Mouse (Mus musculus): ENCODE measurements around the gene Slc12a4.
A peak's percentile ranks its signal among the peaks of the same experiment; 100 is the strongest.

Gene Slc12a4

GRCm38 (mm10) chr8:105969367-105969766 is 3.5 kb upstream of the Slc12a4 start:
- DNase-seq (ENCODE audit: low spot score), result no peak

- DNase-seq (ENCODE audit: low spot score), result no peak
These were observed 905 bp upstream of the Slc12a4 start for GRCm38 (mm10) chr8:105966692-105967311.

GRCm38 (mm10) chr8:105965266-105965904 is 512 bp downstream of the Slc12a4 start:
- peak; percentile 44 for DNase-seq (ENCODE audit: low spot score)

- no peak for DNase-seq (ENCODE audit: low spot score)
These were observed 1.2 kb downstream of the Slc12a4 start for GRCm38 (mm10) chr8:105964506-105965265.

- DNase-seq (ENCODE audit: low spot score), result no peak
These were observed 4.4 kb downstream of the Slc12a4 start for GRCm38 (mm10) chr8:105961536-105961935.

- DNase-seq (ENCODE audit: low spot score), result no peak
These were observed 4.8 kb downstream of the Slc12a4 start for GRCm38 (mm10) chr8:105961101-105961500.

- peak; percentile 36 for DNase-seq (ENCODE audit: low spot score)
These were observed 6.5 kb downstream of the Slc12a4 start for GRCm38 (mm10) chr8:105959350-105959749.

GRCm38 (mm10) chr8:105957813-105958212 is 8.1 kb downstream of the Slc12a4 start:
- DNase-seq (ENCODE audit: low spot score), result no peak

GRCm38 (mm10) chr8:105956556-105956955 is 9.3 kb downstream of the Slc12a4 start:
- no peak for DNase-seq (ENCODE audit: low spot score)

- DNase-seq (ENCODE audit: low spot score), result no peak
These were observed 14.7 kb downstream of the Slc12a4 start for GRCm38 (mm10) chr8:105951057-105951659.

GRCm38 (mm10) chr8:105949350-105949749 is 16.5 kb downstream of the Slc12a4 start:
- DNase-seq (ENCODE audit: low spot score), result peak; percentile 43

- DNase-seq (ENCODE audit: low spot score), result no peak
These were observed 22.6 kb downstream of the Slc12a4 start, which contains the start of gene Lcat for GRCm38 (mm10) chr8:105943321-105943739. Gene Lcat (minus strand): TSS chr8:105943382.

- no peak for DNase-seq (ENCODE audit: low spot score)
These were observed 23.4 kb downstream of the Slc12a4 start for GRCm38 (mm10) chr8:105942542-105942941.

- DNase-seq (ENCODE audit: low spot score), result no peak
These were observed 23.9 kb downstream of the Slc12a4 start for GRCm38 (mm10) chr8:105942026-105942425.

- no peak for DNase-seq (ENCODE audit: low spot score)
These were observed 27.6 kb downstream of the Slc12a4 start, which contains the start of gene Psmb10 for GRCm38 (mm10) chr8:105938306-105938669. Gene Psmb10 (minus strand): TSS chr8:105938444.

GRCm38 (mm10) chr8:105937496-105938305 is 28.2 kb downstream of the Slc12a4 start:
- DNase-seq (ENCODE audit: low spot score), result peak; percentile 34

GRCm38 (mm10) chr8:105936866-105937475 is 28.9 kb downstream of the Slc12a4 start:
- peak; percentile 88 for DNase-seq (ENCODE audit: low spot score)

- no peak for DNase-seq (ENCODE audit: low spot score)
These were observed 29.9 kb downstream of the Slc12a4 start for GRCm38 (mm10) chr8:105935863-105936603.

GRCm38 (mm10) chr8:105935105-105935504 is 30.8 kb downstream of the Slc12a4 start:
- DNase-seq (ENCODE audit: low spot score), result no peak

GRCm38 (mm10) chr8:105933762-105934161 is 32.1 kb downstream of the Slc12a4 start, which contains the start of gene Ctrl:
Gene Ctrl (minus strand): TSS chr8:105933862.
- DNase-seq (ENCODE audit: low spot score), result no peak

Measured in ovary, adult 18-20 months (tissue).